Mouse (Mus musculus) neural tube, embryonic 13.5 days (tissue): ENCODE data around the gene Mrgpra2b. TPM values are rescaled to one million over a fixed set of nuclear protein-coding genes. Genes with fewer than 3 reads are reported as not detected.
"Not testable (repeated sequence)": the region's sequence is repeated elsewhere in the genome, so short reads cannot be mapped to it uniquely, and the experiment has no call there.

Experiments
- ATAC-seq: fragments of 200-750 bp; cut with Nextera tagmentation; 2 replicates; pipeline ENCODE4 v1.8.0; 2017; ENCODE audit warnings: low read depth, mild to moderate bottlenecking, moderate TSS enrichment, moderate library complexity
- H3K27ac ChIP-seq: fragments of 300-500 bp; sonication (generic); replicated peaks from 2 replicates; pipeline ENCODE4 v1.5.1; 2015; ENCODE audit warnings: moderate library complexity, mild to moderate bottlenecking, inconsistent platforms
- H3K27me3 ChIP-seq: fragments of 300-500 bp; sonication (generic); 2 replicates; pipeline ENCODE4 v1.6.1; 2015; ENCODE audit warnings: mild to moderate bottlenecking, inconsistent platforms
- H3K36me3 ChIP-seq: fragments of 300-500 bp; sonication (generic); 2 replicates; pipeline ENCODE4 v1.6.1; 2015; ENCODE audit warnings: mild to moderate bottlenecking, inconsistent platforms
- H3K4me1 ChIP-seq: fragments of 300-500 bp; sonication (generic); replicated peaks from 2 replicates; pipeline ENCODE4 v1.6.1; 2015; ENCODE audit warnings: inconsistent platforms
- H3K4me2 ChIP-seq: fragments of 300-500 bp; sonication (generic); 2 replicates; pipeline ENCODE4 v1.6.1; 2015; ENCODE audit warnings: inconsistent platforms, mild to moderate bottlenecking, moderate library complexity
- H3K4me3 ChIP-seq: fragments of 300-500 bp; sonication (generic); 2 replicates; pipeline ENCODE4 v1.5.1; 2015; ENCODE audit warnings: mild to moderate bottlenecking, inconsistent platforms
- H3K9ac ChIP-seq: fragments of 300-500 bp; sonication (generic); 2 replicates; pipeline ENCODE4 v1.6.1; 2015; ENCODE audit warnings: moderate library complexity, mild to moderate bottlenecking, inconsistent platforms
- H3K9me3 ChIP-seq: fragments of 300-500 bp; sonication (generic); 2 replicates; pipeline ENCODE4 v1.6.1; 2016; ENCODE audit warnings: inconsistent platforms
- WGBS: fragments of 180-500 bp; shearing (Covaris S2); methylation state at CpG from one replicate; pipeline ENCODE4 v1.1.7; 2015; 5-methylcytosine and 5-hydroxymethylcytosine counted together
- polyA plus RNA-seq: library from polyadenylated mRNA; unstranded; fragments of >200 nt; fragmentation: Nextera tagmentation; extraction: Ambion mirVana; gene quantifications from 2 replicates; pipeline ENCODE4 v1.2.1, GENCODE M21; 2015

Gene Mrgpra2b
- polyA plus RNA-seq: 0.21 TPM in 1 of 2 replicates, not detected in the other

DNA sequence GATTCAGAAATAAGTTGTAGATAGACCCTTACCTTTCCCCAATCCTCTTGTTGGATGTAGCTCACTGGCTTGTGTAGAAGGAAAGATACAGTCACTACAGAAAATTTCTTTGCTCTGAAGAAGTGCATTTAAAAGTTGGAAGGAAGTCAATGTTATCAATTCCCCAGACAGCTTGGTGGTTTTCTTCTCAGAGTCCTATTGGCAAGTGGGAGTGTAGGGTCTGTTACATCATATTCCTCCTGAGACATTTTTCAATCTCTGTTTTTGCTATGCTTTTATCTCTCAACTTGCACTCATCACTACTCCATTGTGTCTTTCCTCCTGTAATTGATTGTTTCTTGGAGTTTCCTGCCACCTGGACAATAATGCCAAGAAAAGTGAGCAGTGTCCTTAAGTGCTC, at the start of gene Mrgpra2b:
Mrgpra2b (minus strand) TSS at position 101 of the 400 bp plus-strand sequence.
- Histone ChIP-seq H3K27me3 (no peaks in the 10 kb centered on the region), H3K9ac (no peak within 1 kb of the TSS), H3K9me3 (peaks cover 31% of the 10 kb centered on the region), H3K4me1 (no peaks in the 10 kb centered on the region), H3K4me2 (no peak within 1 kb of the TSS), H3K4me3 (no peak within 1 kb of the TSS), H3K36me3 (no peaks in the 10 kb centered on the region), H3K27ac (no peak within 1 kb of the TSS)
- ATAC-seq: no peak

DNA sequence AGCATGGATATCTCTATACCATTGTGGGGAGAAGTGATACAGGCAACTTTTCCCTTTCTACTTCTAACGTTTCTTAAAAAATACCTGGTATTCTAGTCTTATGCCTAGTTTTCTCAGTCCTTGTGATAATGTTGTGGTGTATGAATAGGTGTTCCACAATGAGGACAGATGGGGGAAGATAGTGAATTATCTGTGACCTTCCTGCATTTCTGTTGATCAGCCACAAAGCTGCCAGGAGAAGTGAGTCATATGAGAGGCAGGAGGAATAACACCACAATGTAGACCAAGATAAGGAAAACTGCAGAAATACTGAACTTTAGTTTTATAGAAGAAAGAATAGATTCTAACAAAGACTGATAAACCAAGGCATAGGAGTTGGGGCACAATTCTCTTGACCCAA, 12.3 kb downstream of the Mrgpra2b start:
- H3K27me3 ChIP-seq: no peaks in the 10 kb centered on the region
- no peak for ATAC-seq
- H3K4me1 ChIP-seq: no peaks in the 10 kb centered on the region
- H3K9me3 ChIP-seq: peaks cover 36% of the 10 kb centered on the region
- H3K36me3 ChIP-seq: no peaks in the 10 kb centered on the region
- H3K27ac ChIP-seq: no peak overlapping the region
- H3K9ac ChIP-seq: no peak overlapping the region
- H3K4me3 ChIP-seq: no peak overlapping the region
- H3K4me2 ChIP-seq: no peak overlapping the region
- 71% methylated on average over 1 of the region's 1 CpGs for WGBS

DNA sequence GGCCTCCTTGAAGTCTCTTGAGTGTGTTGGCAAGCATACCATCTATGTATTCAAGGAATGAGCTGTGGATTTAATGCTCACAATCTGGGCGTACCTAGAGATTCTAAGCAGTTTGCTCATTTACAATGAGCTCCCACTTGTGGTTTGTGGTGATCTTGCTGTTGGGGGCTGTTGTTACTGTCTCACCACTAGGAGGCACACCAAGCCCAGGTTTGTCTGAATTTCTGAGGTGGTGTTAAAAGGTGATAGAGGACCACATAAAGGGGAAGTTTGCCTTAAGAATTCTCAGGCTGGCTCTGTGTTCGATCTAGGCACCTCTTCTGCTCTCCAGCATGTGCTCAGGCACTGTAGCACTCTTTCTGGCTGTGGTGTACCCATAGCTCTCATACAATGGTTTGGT, 13.6 kb downstream of the Mrgpra2b start:
- Histone ChIP-seq H3K9ac (no peak overlapping the region), H3K4me3 (no peak overlapping the region), H3K9me3 (peaks cover 31% of the 10 kb centered on the region), H3K36me3 (no peaks in the 10 kb centered on the region), H3K4me2 (no peak overlapping the region), H3K27ac (no peak overlapping the region), H3K27me3 (no peaks in the 10 kb centered on the region), H3K4me1 (no peaks in the 10 kb centered on the region)
- ATAC-seq: no peak
- 82% methylated on average over 2 of the region's 2 CpGs for WGBS

DNA sequence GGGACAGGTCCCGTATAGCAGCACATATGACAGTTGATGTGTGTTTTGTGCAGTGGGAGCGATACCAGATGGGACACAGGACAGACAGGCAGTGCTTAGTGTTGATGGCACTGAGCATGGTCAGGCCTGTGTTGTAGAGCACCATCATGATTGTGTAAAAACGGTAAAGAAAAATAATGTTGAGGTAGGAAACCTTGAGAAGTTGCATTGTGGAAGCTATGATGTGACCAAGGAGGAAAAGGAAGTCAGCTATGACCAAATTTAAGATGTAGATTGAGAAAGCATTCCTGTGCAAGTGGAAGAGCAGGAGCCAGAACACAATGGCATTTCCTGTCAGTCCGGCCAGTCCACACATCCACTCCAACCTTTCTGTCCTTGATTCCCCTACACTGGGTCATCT, 25.7 kb downstream of the Mrgpra2b start:
- H3K9me3 ChIP-seq: peaks cover 47% of the 10 kb centered on the region
- H3K4me2 ChIP-seq: no peak overlapping the region
- no peaks in the 10 kb centered on the region for H3K27me3 ChIP-seq
- no peak overlapping the region for H3K27ac ChIP-seq
- no peak overlapping the region for H3K9ac ChIP-seq
- ATAC-seq: no peak
- no peaks in the 10 kb centered on the region for H3K36me3 ChIP-seq
- no peak overlapping the region for H3K4me3 ChIP-seq
- H3K4me1 ChIP-seq: no peaks in the 10 kb centered on the region
- WGBS: 85% methylated on average over 4 of the region's 4 CpGs

DNA sequence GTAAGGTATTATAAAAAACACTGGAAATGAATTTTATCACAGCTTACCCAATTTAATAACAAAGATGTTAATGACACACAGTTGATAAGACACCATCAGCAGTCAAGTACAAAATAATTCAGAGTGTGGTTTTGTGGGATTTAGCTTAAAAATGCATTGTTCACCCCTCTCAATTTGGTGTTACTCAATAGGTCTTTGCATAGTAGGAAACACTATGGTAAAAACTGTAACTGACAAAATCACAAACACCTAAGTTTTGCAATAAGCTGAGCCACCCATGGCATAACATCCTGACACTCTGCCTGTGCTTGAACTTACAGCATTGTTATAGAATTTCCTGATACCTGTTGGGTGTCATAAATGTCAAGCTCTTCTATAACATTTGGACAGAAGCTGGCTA, 37.4 kb downstream of the Mrgpra2b start:
- not testable (repeated sequence) for H3K9ac ChIP-seq, H3K4me2 ChIP-seq, H3K4me3 ChIP-seq, H3K27me3 ChIP-seq, ATAC-seq, H3K4me1 ChIP-seq, H3K27ac ChIP-seq, H3K36me3 ChIP-seq
- H3K9me3 ChIP-seq: peaks cover 13% of the 10 kb centered on the region; the same call in 1 of the 2 replicates

DNA sequence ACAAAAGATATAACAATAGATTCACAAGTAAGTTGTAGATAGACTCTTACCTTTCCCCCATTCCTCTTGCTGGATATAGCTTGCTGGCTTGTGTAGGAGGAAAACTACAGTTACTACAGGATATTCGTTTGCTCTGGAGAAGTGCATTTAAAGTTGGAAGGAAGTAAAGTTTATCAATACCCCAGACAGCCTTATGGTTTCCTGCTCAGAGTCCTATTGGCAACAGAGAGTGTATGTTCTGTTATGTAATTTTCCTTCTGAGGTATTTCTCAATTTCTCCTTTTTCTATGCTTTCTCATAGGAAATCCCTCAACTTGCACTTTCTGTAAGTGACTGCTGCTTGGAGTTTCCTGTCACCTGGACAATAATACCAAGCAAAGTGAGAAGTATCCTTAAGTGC, 39.2 kb downstream of the Mrgpra2b start:
- ATAC-seq: not testable (repeated sequence)
- WGBS: no CpG with 5 or more reads among the region's 1 CpGs

DNA sequence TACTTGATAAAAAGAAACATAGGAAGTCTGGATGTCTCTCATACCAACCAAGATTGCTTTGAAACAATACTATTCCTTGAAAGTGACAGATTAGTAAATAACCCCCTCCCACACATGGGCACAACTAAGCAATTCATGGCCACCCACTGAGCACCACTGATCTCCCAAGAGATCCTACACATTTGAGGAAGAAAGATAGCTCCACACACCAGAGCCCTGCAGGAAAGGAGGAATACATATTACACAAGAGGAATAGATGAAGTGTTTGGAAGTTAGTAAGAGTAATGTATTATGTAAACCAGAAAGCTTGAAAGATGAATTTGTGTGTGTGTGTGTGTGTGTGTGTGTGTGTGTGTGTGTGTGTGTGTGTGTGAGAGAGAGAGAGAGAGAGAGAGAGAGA, 45.5 kb downstream of the Mrgpra2b start:
- not testable (repeated sequence) for H3K9me3 ChIP-seq, H3K36me3 ChIP-seq, H3K27me3 ChIP-seq, H3K4me3 ChIP-seq, H3K4me2 ChIP-seq, ATAC-seq, H3K4me1 ChIP-seq, H3K27ac ChIP-seq, H3K9ac ChIP-seq

More for the DNA sequence above, 39.2 kb downstream of the Mrgpra2b start:
- not testable (repeated sequence) for H3K4me3 ChIP-seq, H3K27ac ChIP-seq, H3K36me3 ChIP-seq, H3K4me1 ChIP-seq, H3K27me3 ChIP-seq, H3K9me3 ChIP-seq, H3K4me2 ChIP-seq, H3K9ac ChIP-seq

DNA sequence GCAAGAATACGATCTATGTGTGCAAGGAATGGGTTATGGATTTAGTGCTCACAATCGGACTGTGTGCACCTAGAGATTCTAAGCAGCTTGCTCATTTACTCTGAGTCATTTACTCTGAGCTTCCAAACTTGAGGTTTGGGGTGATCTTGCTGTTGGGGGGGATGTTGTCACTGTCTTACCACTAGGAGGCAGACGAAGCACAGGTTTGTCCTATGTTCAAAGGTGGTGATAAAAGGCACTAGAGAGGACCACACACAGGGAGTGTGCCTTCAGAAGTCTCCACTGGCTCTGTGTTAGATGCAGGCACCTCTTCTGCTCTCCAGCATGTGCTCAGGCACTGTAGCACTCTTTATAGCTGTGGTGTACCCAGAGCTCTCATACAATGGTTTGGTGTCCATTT, 54.8 kb downstream of the Mrgpra2b start:
- H3K36me3 ChIP-seq, H3K27ac ChIP-seq, H3K9me3 ChIP-seq, H3K4me2 ChIP-seq, H3K27me3 ChIP-seq, ATAC-seq, H3K4me1 ChIP-seq, H3K4me3 ChIP-seq, H3K9ac ChIP-seq: not testable (repeated sequence)
- 58% methylated on average over 2 of the region's 3 CpGs for WGBS

DNA sequence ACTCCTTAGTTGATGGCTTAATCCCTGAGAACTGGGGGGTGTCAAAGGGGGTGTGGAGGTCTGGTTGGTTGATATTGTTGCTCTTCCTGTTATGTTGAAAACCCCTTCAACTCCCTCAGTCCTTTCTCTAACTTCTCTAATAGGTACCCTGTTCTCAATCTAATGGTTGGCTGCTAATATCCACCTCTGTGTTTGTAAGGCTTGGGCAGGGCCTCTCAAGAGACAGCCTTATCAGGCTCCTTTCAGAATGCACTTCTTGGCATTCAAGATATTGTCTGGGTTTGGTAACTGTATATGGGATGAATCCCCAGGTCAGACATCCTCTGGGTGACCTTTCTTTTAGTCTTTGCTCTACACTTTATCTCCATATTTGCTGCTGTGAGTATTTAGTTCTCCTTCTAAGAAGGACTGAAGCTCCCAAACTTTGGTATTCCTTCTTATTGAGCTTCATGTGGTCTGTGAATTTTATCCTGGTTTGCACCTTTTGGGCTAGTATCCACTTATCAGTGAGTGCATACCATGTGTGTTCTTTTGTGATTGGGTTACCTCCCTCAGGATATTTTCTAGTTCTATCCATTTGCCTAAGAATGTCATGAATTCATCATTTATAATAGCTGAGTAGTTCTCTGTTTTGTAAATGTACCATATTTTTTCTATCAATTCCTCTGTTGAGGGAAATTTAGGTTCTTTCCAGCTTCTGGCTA, 63.2 kb downstream of the Mrgpra2b start:
- not testable (repeated sequence) for H3K4me1 ChIP-seq, H3K4me2 ChIP-seq, H3K27ac ChIP-seq, ATAC-seq, H3K4me3 ChIP-seq, H3K36me3 ChIP-seq, H3K9ac ChIP-seq, H3K9me3 ChIP-seq, H3K27me3 ChIP-seq

DNA sequence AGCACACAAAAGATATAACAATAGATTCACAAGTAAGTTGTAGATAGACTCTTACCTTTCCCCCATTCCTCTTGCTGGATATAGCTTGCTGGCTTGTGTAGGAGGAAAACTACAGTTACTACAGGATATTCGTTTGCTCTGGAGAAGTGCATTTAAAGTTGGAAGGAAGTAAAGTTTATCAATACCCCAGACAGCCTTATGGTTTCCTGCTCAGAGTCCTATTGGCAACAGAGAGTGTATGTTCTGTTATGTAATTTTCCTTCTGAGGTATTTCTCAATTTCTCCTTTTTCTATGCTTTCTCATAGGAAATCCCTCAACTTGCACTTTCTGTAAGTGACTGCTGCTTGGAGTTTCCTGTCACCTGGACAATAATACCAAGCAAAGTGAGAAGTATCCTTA, 76.6 kb downstream of the Mrgpra2b start, which contains the start of gene Mrgpra2a:
Mrgpra2a (minus strand) TSS at position 125 of the 400 bp plus-strand sequence.
- H3K9ac ChIP-seq, H3K9me3 ChIP-seq, H3K36me3 ChIP-seq, H3K27me3 ChIP-seq, H3K4me1 ChIP-seq, ATAC-seq, H3K4me2 ChIP-seq, H3K4me3 ChIP-seq, H3K27ac ChIP-seq: not testable (repeated sequence)
- no CpG with 5 or more reads among the region's 1 CpGs for WGBS

DNA sequence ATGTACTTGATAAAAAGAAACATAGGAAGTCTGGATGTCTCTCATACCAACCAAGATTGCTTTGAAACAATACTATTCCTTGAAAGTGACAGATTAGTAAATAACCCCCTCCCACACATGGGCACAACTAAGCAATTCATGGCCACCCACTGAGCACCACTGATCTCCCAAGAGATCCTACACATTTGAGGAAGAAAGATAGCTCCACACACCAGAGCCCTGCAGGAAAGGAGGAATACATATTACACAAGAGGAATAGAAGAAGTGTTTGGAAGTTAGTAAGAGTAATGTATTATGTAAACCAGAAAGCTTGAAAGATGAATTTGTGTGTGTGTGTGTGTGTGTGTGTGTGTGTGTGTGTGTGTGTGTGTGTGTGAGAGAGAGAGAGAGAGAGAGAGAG, 82.9 kb downstream of the Mrgpra2b start:
- H3K9ac ChIP-seq, H3K36me3 ChIP-seq, H3K4me1 ChIP-seq, H3K4me3 ChIP-seq, H3K9me3 ChIP-seq, ATAC-seq, H3K4me2 ChIP-seq, H3K27ac ChIP-seq, H3K27me3 ChIP-seq: not testable (repeated sequence)

DNA sequence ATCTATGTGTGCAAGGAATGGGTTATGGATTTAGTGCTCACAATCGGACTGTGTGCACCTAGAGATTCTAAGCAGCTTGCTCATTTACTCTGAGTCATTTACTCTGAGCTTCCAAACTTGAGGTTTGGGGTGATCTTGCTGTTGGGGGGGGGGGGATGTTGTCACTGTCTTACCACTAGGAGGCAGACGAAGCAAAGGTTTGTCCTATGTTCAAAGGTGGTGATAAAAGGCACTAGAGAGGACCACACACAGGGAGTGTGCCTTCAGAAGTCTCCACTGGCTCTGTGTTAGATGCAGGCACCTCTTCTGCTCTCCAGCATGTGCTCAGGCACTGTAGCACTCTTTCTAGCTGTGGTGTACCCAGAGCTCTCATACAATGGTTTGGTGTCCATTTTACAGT, 92.2 kb downstream of the Mrgpra2b start:
- ATAC-seq: not testable (repeated sequence)

DNA sequence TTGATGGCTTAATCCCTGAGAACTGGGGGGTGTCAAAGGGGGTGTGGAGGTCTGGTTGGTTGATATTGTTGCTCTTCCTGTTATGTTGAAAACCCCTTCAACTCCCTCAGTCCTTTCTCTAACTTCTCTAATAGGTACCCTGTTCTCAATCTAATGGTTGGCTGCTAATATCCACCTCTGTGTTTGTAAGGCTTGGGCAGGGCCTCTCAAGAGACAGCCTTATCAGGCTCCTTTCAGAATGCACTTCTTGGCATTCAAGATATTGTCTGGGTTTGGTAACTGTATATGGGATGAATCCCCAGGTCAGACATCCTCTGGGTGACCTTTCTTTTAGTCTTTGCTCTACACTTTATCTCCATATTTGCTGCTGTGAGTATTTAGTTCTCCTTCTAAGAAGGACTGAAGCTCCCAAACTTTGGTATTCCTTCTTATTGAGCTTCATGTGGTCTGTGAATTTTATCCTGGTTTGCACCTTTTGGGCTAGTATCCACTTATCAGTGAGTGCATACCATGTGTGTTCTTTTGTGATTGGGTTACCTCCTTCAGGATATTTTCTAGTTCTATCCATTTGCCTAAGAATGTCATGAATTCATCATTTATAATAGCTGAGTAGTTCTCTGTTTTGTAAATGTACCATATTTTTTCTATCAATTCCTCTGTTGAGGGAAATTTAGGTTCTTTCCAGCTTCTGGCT, 100.7 kb downstream of the Mrgpra2b start:
- H3K4me1 ChIP-seq, H3K9me3 ChIP-seq, ATAC-seq, H3K27me3 ChIP-seq, H3K4me3 ChIP-seq, H3K4me2 ChIP-seq, H3K27ac ChIP-seq, H3K9ac ChIP-seq, H3K36me3 ChIP-seq: not testable (repeated sequence)

More for the DNA sequence above, 92.2 kb downstream of the Mrgpra2b start:
- H3K27ac ChIP-seq, H3K4me3 ChIP-seq, H3K36me3 ChIP-seq, H3K9me3 ChIP-seq, H3K27me3 ChIP-seq, H3K4me2 ChIP-seq, H3K9ac ChIP-seq, H3K4me1 ChIP-seq: not testable (repeated sequence)
- WGBS: 31% methylated on average over 1 of the region's 2 CpGs
